Mouse (Mus musculus): ENCODE measurements at regions not wholly inside any gene's neighbourhood (a gene's known extent, or its start where the extent isn't known, plus 50 kb on each side); places are given as distances from the start of the nearest gene placed in this dataset.

GRCm38 (mm10) chr3:48207950-48208349, 1549.2 kb downstream of the Pcdh18 start:
- ATAC-seq (ENCODE audit: insufficient number of reproducible peaks, insufficient read depth, low FRiP score, low TSS enrichment, low read depth), result no peak

GRCm38 (mm10) chr3:48194300-48194699, 1562.8 kb downstream of the Pcdh18 start:
- WGBS, result 74% methylated on average over 3 of the region's 3 CpGs
- ATAC-seq (ENCODE audit: insufficient number of reproducible peaks, insufficient read depth, low FRiP score, low TSS enrichment, low read depth), result no peak
- Histone ChIP-seq H3K27me3 (no peaks in the 10 kb centered on the region), H3K36me3 (no peaks in the 10 kb centered on the region), H3K9me3 (no peaks in the 10 kb centered on the region), H3K4me1 (no peaks in the 10 kb centered on the region), H3K4me3 (no peak overlapping the region), H3K4me2 (no peak overlapping the region), H3K9ac (no peak overlapping the region), H3K27ac (no peak overlapping the region)

More at GRCm38 (mm10) chr3:48207950-48208349, 1549.2 kb downstream of the Pcdh18 start:
- H3K9me3 ChIP-seq, result no peaks in the 10 kb centered on the region
- H3K27ac ChIP-seq, result no peak overlapping the region
- 78% methylated on average over 2 of the region's 2 CpGs for WGBS
- no peak overlapping the region for H3K9ac ChIP-seq
- H3K4me3 ChIP-seq, result no peak overlapping the region
- H3K36me3 ChIP-seq, result no peaks in the 10 kb centered on the region
- no peaks in the 10 kb centered on the region for H3K4me1 ChIP-seq
- no peaks in the 10 kb centered on the region for H3K27me3 ChIP-seq
- H3K4me2 ChIP-seq, result no peak overlapping the region

GRCm38 (mm10) chr3:48144885-48145284, 1612.2 kb downstream of the Pcdh18 start:
- Histone ChIP-seq H3K36me3 (no peaks in the 10 kb centered on the region), H3K27me3 (no peaks in the 10 kb centered on the region), H3K4me2 (no peak overlapping the region), H3K9ac (no peak overlapping the region), H3K4me1 (no peaks in the 10 kb centered on the region), H3K27ac (no peak overlapping the region), H3K9me3 (no peaks in the 10 kb centered on the region), H3K4me3 (no peak overlapping the region)
- WGBS, result 96% methylated on average over 3 of the region's 3 CpGs
- 0 out of 2 replicates have a peak, but pooled peaks have one; percentile 59 for ATAC-seq (ENCODE audit: insufficient number of reproducible peaks, insufficient read depth, low FRiP score, low TSS enrichment, low read depth)

- Histone ChIP-seq H3K9me3 (no peaks in the 10 kb centered on the region), H3K27me3 (no peaks in the 10 kb centered on the region), H3K4me1 (no peaks in the 10 kb centered on the region), H3K9ac (no peak overlapping the region), H3K4me3 (no peak overlapping the region), H3K27ac (no peak overlapping the region), H3K4me2 (no peak overlapping the region), H3K36me3 (no peaks in the 10 kb centered on the region)
- WGBS, result 63% methylated on average over 4 of the region's 4 CpGs
- ATAC-seq (ENCODE audit: insufficient number of reproducible peaks, insufficient read depth, low FRiP score, low TSS enrichment, low read depth), result no peak
Observed at GRCm38 (mm10) chr3:48134938-48135337, 1622.2 kb downstream of the Pcdh18 start.

GRCm38 (mm10) chr3:48124263-48124662, 1632.9 kb downstream of the Pcdh18 start:
- Histone ChIP-seq H3K9ac (no peak overlapping the region), H3K4me3 (no peak overlapping the region), H3K36me3 (no peaks in the 10 kb centered on the region), H3K4me2 (no peak overlapping the region), H3K27me3 (no peaks in the 10 kb centered on the region), H3K9me3 (no peaks in the 10 kb centered on the region), H3K4me1 (no peaks in the 10 kb centered on the region), H3K27ac (no peak overlapping the region)
- WGBS, result 39% methylated on average over 1 of the region's 1 CpGs
- ATAC-seq (ENCODE audit: insufficient number of reproducible peaks, insufficient read depth, low FRiP score, low TSS enrichment, low read depth), result no peak

GRCm38 (mm10) chr3:48100847-48101246, 1652.8 kb upstream of the Pabpc4l start:
- Histone ChIP-seq H3K27ac (no peak overlapping the region), H3K4me3 (no peak overlapping the region), H3K36me3 (no peaks in the 10 kb centered on the region), H3K9ac (no peak overlapping the region), H3K4me2 (no peak overlapping the region), H3K27me3 (no peaks in the 10 kb centered on the region), H3K9me3 (no peaks in the 10 kb centered on the region), H3K4me1 (no peaks in the 10 kb centered on the region)
- WGBS, result 81% methylated on average over 1 of the region's 1 CpGs
- no peak for ATAC-seq (ENCODE audit: insufficient number of reproducible peaks, insufficient read depth, low FRiP score, low TSS enrichment, low read depth)

GRCm38 (mm10) chr3:48080616-48081015, 1632.6 kb upstream of the Pabpc4l start:
- no peak for ATAC-seq (ENCODE audit: insufficient number of reproducible peaks, insufficient read depth, low FRiP score, low TSS enrichment, low read depth)

GRCm38 (mm10) chr3:48075306-48075705, 1627.3 kb upstream of the Pabpc4l start:
- Histone ChIP-seq H3K36me3 (no peaks in the 10 kb centered on the region), H3K4me1 (no peaks in the 10 kb centered on the region), H3K9me3 (no peaks in the 10 kb centered on the region), H3K4me3 (no peak overlapping the region), H3K9ac (no peak overlapping the region), H3K4me2 (no peak overlapping the region), H3K27me3 (no peaks in the 10 kb centered on the region), H3K27ac (no peak overlapping the region)
- WGBS, result 79% methylated on average over 2 of the region's 2 CpGs
- no peak for ATAC-seq (ENCODE audit: insufficient number of reproducible peaks, insufficient read depth, low FRiP score, low TSS enrichment, low read depth)

More at GRCm38 (mm10) chr3:48080616-48081015, 1632.6 kb upstream of the Pabpc4l start:
- Histone ChIP-seq H3K4me1 (no peaks in the 10 kb centered on the region), H3K9me3 (no peaks in the 10 kb centered on the region), H3K9ac (no peak overlapping the region), H3K36me3 (no peaks in the 10 kb centered on the region), H3K4me2 (no peak overlapping the region), H3K4me3 (no peak overlapping the region), H3K27me3 (no peaks in the 10 kb centered on the region), H3K27ac (no peak overlapping the region)
- 62% methylated on average over 2 of the region's 2 CpGs for WGBS

GRCm38 (mm10) chr3:48068628-48069027, 1620.6 kb upstream of the Pabpc4l start:
- Histone ChIP-seq H3K9me3 (no peaks in the 10 kb centered on the region), H3K4me3 (no peak overlapping the region), H3K36me3 (no peaks in the 10 kb centered on the region), H3K4me2 (no peak overlapping the region), H3K27me3 (no peaks in the 10 kb centered on the region), H3K4me1 (no peaks in the 10 kb centered on the region), H3K9ac (no peak overlapping the region), H3K27ac (no peak overlapping the region)
- no peak for ATAC-seq (ENCODE audit: insufficient number of reproducible peaks, insufficient read depth, low FRiP score, low TSS enrichment, low read depth)
- 52% methylated on average over 1 of the region's 1 CpGs for WGBS
